Mouse (Mus musculus) subcutaneous adipose tissue, adult 2 months (tissue): ENCODE results near the gene Epx. TPM values are rescaled to one million over a fixed set of nuclear protein-coding genes. Genes with fewer than 3 reads are reported as not detected.

Source experiments
- polyA plus RNA-seq: library from polyadenylated mRNA; depleted of rRNA; stranded (reverse); fragments of >200 nt; gene quantifications from 2 replicates; pipeline ENCODE4 v1.2.3, GENCODE M21; 2012; ENCODE audit warnings: low replicate concordance; rRNA removed

The Epx gene
- 0.36 TPM in 1 of 2 replicates, not detected in the other for polyA plus RNA-seq

GRCm38 (mm10) chr11:87875436-87875835 lies at the start of gene Epx:
Epx (minus strand) TSS chr11:87875536.

DNA sequence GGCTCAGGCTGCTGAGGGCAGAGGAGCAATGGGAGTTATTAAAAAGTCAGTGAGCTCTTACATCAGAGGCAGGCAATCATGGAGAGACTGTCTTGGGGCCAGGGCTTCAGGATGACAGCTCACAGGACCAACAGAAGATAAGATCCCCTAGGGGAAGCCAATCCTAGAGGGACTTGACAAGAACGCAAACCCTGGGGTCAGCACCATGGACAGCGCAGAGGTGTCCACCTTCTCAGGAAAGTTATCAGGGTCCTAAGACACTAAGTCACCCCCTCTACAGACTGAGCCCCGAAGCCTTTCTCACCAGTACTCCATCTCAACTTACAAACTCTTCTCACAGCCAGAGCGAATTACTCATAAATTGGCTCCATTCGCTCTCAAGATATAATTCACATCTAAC lies 45.6 kb upstream of the Epx start, which contains the start of gene Olfr464:
Gene Olfr464 (minus strand): TSS at position 2 of the 400 bp plus-strand sequence.

GRCm38 (mm10) chr11:87897287-87897686 lies 22.0 kb upstream of the Epx start, which contains the start of gene Olfr463:
Olfr463 (minus strand) TSS chr11:87897387.

DNA sequence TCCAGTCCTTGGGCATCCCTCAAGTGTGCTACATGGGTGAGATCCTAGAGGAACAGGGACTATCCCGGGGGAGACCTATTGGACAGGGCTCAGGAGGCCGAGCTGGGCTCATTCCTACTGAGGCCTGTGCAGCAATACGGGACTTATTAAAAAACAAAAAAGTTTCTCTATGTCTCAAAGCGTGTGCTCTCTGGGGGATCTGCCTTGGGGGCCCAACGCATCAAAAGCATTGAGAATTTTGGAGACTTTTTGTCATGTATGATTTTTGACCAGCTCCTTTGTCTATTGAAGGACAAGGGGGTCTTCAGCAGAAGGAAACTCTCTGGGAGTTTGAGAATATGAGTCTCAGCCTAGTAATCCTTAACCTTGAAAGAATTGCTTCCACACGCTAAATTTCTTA lies 16.8 kb upstream of the Epx start, which contains the start of gene Olfr462:
Gene Olfr462 (minus strand): TSS at position 101 of the 400 bp plus-strand sequence.

GRCm38 (mm10) chr11:87852690-87853596 lies 22.4 kb downstream of the Epx start, which contains the start of gene Mks1:
Mks1 (plus strand) TSS chr11:87853215.

DNA sequence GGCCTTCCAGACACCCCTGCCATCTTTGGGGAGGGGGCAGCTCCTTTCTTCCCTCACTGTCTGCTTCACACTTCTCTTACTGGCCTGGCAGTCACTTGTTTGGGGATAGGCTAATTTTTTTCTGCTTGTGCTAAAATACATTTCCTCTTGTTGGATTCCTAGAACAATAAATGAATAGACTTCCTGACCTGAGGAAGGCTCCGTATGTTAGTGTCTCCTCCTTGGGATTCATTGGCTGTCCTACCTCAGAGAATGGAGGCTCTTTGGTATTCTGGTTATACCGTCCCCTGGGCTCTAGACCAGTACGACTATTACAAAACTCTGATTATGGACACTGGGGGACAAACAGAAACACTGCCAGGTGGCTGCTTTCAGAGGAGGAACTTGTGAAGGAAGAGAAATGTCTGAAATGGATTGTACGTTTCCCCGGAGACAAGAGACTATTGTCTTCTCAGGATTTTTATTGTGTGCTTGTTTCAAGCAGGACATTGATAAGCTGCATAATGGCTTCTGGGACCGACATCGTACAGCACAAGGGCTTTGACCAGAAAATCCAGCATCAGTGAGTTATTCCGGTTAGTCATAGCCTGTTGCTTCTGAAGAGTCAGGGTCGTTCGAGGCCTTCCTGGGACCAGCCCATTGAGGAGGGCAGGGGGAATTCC lies 47.0 kb downstream of the Epx start, which contains the start of gene Lpo:
Gene Lpo (minus strand): TSS at position 51 of the 662 bp plus-strand sequence.

Other genes starting within 250 kb of the Epx start
- 0.42 and 11.4 TPM in 2 replicates for gene Rnf43, start 212.8 kb downstream of the Epx start, polyA plus RNA-seq
- gene Supt4a, start 138.0 kb downstream of the Epx start, polyA plus RNA-seq: 88.8 and 95.3 TPM in 2 replicates
- gene Tspoap1, start 115.0 kb downstream of the Epx start, polyA plus RNA-seq: 0.62 and 11.0 TPM in 2 replicates
- 0.52 and 1.3 TPM in 2 replicates for gene Mpo, start 82.0 kb downstream of the Epx start, polyA plus RNA-seq
- 0.04 and 0.27 TPM in 2 replicates for gene Lpo, start 47.2 kb downstream of the Epx start, polyA plus RNA-seq
- 12.7 and 22.3 TPM in 2 replicates for gene Mks1, start 22.3 kb downstream of the Epx start, polyA plus RNA-seq
- not detected in 2 replicates for gene Olfr462, start 16.7 kb upstream of the Epx start, polyA plus RNA-seq
- gene Olfr463, start 21.9 kb upstream of the Epx start, polyA plus RNA-seq: not detected in 2 replicates
- gene Olfr464, start 45.4 kb upstream of the Epx start, polyA plus RNA-seq: not detected in 2 replicates
- gene Dynll2, start 112.0 kb upstream of the Epx start, polyA plus RNA-seq: 99.5 and 124 TPM in 2 replicates
- 76.9 and 142 TPM in 2 replicates for gene Srsf1, start 171.8 kb upstream of the Epx start, polyA plus RNA-seq
- gene Vezf1, start 192.7 kb upstream of the Epx start, polyA plus RNA-seq: 18.1 and 30.4 TPM in 2 replicates
- 46.1 and 52.8 TPM in 2 replicates for gene Cuedc1, start 222.5 kb upstream of the Epx start, polyA plus RNA-seq